Mouse (Mus musculus) thymus, postnatal 25 days (tissue): ENCODE measurements at regions not wholly inside any gene's neighbourhood (a gene's known extent, or its start where the extent isn't known, plus 50 kb on each side); places are given as distances from the start of the nearest gene placed in this dataset.

Source experiments
- DNase-seq: peaks from one replicate; pipeline ENCODE4 v3.0.0; 2022

DNA sequence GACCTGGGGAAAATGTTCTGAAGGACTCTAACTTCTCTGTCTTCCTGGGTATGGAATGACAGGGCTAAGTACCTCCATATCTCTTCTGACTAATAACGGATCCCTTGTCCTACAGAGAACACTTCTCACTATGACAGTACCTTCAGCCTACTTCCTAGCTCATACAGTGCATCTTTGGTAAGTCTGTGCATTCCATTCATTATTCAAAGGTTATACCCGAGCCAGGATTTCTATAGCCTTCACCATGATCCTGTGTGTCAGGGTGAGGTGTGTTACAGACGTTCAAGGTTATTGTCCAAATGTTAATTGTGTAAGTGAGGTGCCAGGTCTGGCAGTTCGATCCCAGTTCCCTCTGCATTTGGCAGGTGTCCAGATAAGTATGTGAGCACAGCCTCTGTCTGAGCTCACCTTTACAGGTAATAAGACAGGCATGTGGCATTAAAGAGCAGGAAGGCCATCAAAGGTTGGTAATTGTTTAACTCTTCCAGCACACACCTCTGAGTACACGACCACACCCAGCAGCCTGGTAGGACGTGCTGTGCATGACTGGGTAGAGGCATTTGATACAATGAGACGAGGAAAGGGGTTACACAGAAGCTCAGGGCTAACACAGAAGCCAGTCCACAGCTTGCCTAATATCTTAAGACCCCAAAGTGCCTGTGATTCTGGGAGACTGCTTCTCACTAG is 96.3 kb upstream of the Bmp2 start:
- no peak for DNase-seq

GRCm38 (mm10) chr2:133456785-133457184 is 95.2 kb upstream of the Bmp2 start:
- DNase-seq: no peak

GRCm38 (mm10) chr2:133458735-133459134 is 93.2 kb upstream of the Bmp2 start:
- no peak for DNase-seq

- no peak for DNase-seq
Observed at GRCm38 (mm10) chr2:133460814-133461213, 91.1 kb upstream of the Bmp2 start.

- DNase-seq: no peak
Observed at GRCm38 (mm10) chr2:133462378-133462777, 89.6 kb upstream of the Bmp2 start.

DNA sequence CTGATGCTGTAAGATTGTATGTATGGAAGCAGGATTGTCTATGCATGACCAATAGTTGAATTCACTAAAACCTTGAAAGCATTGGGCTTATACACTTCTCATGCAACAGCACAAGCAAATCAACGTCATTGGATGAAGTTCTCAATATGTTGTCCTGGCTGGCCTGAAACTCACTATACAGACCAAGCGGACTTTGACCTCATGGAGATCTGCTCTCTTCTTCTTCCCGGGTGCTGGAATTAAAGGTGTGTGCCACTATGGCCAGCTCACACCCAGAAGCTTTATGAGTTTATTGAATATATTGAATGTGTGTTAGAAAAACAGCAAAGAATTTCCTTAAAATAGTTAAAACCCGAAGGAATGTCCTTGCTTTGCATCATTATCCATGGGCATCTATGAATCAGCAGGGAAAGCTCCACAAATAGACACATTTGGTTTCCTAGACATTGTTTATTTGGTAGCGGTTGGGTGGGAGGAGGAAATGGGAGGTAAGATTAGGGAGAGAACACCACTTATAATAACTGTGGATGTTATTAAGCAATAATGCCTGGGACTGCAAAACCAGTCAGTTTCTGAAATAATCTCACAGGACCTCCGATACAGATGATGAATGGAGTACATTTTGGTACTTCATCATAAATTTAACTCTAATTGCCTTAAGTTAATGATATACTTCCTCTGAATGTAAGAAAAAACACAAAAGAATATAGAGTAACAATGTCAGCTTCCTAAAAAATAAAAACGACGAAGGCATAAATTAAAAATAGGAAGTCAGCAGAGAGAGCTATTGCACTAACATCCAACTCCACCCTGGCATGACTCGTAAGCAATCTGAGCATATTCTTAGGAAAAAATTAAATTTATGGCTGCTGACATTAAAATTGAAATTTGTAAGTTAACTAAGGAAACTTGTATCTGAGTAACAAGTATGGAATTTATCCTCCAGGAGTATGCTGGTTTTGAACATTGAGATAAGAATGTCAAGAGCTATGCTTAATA is 84.5 kb upstream of the Bmp2 start:
- no peak for DNase-seq

DNA sequence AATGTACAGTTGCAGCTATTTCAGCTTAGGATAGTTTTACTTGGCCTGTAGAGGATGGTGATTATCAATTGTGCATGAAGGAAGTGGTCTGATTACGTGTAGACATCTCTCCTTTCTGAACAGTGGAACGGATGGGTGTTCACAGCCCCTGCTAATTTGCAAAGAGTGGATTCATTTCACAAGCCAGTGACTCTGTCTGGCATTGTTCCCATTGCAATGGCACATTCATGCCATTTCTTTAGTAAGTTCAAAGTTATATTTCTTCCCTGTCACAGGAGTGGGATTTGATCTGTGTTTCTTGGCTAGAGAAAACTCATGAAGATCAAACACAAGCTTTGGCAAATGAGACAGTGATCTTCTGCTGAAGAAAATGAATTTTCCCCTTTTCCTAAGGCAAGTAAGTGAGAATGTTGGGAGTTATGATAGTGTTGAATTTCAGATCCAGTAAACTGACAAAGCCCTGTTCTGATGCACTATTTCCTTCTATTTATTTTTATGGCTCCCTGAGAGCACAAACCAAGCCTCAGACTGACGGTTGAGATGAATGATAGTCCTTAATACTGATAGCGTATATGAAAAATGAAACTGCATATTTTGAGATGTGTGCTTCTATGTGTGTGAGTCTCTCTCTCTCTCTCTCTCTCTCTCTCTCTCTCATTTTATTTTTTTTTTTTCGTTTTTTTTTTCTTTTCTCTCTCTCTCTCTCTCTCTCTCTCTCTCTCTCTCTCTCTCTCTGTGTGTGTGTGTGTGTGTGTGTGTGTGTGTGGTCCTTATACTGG is 78.8 kb upstream of the Bmp2 start:
- DNase-seq: no peak

DNA sequence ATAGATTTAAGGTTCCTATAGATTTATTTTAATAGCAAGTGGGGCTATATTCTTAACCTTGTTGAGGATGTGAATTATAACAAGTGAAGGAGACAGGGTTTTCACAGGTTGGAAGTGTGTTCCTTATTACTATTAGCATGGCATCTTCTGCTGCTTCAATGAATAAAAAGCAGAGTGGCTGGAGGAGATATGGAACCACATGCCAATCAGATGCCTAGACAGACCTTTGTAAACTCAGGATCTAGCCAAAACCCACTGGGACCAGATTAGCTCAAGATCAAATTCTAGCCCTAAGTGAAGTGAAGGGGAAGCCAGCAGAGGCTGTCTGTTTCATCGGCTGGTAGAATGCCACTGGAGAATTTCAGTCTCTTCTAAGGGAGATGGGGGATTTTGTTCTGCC is 77.8 kb upstream of the Bmp2 start:
- DNase-seq: no peak

DNA sequence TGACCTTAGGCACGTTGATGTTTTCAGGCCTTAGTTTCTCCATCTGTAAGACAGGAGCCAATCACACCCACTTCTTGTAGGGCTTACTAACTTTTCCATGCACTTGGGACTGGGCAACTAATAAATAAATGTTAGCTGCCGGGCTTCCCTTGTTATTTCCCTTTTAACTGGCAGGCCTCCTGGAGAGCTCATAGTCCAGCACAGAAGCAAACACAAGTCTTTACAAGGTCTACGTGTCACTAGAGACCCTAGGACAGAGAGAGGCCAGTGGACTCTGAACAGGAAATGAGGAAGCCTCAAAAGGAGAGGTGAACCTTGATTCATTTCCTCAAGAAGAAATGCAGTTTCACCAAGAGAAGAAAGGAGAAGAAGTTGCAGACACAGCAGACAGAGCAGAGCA is 71.1 kb upstream of the Bmp2 start:
- no peak for DNase-seq

- no peak for DNase-seq
Observed at GRCm38 (mm10) chr2:133481305-133481704, 70.7 kb upstream of the Bmp2 start.

DNA sequence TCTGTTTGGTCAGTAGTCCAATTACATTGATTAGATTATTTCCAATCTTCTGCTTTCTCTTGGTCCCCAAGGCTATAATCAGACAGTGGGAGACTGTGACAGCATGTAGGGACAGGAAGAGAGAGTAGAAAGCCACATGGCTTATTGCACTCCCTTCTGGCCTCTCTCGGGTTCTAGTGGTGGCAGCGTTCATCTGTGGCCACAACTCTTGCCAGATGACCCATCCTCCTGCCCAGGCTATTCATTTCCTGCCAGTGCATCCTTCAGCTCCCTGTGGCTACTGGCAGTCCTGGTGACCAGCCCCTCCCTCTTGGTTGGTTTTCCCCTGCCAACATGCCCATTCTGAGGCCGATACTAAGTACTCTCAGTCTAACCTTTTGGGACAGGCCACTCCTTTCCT is 70.2 kb upstream of the Bmp2 start:
- no peak for DNase-seq

GRCm38 (mm10) chr2:133495443-133495842 is 56.5 kb upstream of the Bmp2 start:
- no peak for DNase-seq

- no peak for DNase-seq
Observed at GRCm38 (mm10) chr2:133496389-133496788, 55.6 kb upstream of the Bmp2 start.

- no peak for DNase-seq
Observed at GRCm38 (mm10) chr2:133497071-133497470, 54.9 kb upstream of the Bmp2 start.

GRCm38 (mm10) chr2:133497541-133498185 is 54.3 kb upstream of the Bmp2 start:
- no peak for DNase-seq

- no peak for DNase-seq
Observed at GRCm38 (mm10) chr2:133498186-133498571, 53.8 kb upstream of the Bmp2 start.

DNA sequence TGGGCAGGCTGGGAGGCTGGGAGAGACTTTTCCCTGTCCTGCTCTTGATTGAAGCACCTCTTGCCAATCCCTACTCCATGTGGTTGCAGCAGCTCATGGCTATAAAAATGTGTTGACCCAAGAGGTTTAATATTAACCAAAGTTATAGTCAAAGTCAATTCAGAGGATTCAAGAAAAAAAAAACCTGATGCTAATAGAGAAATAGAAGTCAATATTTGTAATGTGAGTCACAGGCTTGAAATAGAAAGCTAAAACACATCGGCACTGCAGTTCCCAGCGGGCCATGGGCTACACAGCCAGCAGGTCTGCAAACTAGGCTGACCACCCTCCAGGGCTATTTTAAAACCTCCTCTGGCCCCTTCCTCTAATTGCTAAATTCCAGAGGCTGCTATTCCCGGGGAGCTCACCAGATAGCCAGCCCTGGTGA is 53.2 kb upstream of the Bmp2 start:
- no peak for DNase-seq

DNA sequence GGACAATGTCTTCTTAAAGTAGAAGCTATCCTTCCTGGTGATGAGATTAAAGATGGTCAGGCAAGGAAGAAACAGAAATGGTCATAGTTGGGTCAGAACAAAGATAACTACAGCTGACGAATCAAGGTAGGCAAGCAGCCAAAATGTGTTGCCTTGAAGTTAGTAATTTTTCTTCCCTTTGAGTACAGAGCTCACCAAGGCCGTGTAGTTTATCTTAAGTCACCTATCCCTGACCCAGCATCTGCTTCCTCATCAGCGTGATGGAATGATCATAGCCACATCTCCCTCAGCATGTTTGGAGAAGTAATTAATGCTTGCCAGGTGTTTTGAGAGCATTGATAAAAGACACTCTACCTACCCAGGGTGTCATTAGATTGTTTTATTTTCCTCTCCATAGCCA is 52.1 kb upstream of the Bmp2 start:
- DNase-seq: no peak
